Mouse (Mus musculus): ENCODE data around the gene Qsox1.

Qsox1 gene

DNA sequence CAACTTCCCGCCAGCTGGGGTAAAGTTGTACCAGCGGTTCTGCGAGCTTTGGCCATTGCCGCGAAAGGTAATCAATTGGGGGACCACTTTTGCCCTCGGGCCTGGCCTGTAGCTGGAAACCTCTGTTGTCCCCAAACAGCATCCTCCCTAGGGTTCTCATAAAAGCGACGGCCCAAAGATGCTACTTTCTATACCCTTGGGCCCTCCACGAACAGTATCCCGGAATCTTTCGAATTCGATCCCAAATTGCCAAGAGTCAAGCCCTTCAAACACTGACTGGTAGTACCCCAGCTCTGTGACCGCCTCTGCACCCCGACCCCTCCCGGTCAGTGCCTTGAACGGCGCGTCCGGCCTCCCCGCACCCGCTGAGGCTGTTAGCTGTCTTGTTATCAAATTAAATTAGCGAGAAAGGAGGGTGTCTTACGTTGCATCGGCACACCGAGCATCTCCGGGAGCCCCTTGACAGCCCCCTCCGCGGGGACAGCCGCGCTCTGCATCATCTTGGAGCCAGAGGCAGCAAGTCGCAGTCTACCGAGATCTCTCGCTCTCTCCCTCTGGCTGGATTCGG is 71.2 kb downstream of the Qsox1 start:
- H3K36me3 ChIP-seq (ENCODE audit: control insufficient read depth, insufficient read depth, low read length, poor library complexity, severe bottlenecking), result no peaks in the 10 kb centered on the region
- no peak for DNase-seq (ENCODE audit: low read depth, low spot score)
- H3K27me3 ChIP-seq (ENCODE audit: control insufficient read depth, insufficient read depth, low read length, poor library complexity, severe bottlenecking), result peaks cover 1% of the 10 kb centered on the region; the same call in 1 of the 2 replicates

DNA sequence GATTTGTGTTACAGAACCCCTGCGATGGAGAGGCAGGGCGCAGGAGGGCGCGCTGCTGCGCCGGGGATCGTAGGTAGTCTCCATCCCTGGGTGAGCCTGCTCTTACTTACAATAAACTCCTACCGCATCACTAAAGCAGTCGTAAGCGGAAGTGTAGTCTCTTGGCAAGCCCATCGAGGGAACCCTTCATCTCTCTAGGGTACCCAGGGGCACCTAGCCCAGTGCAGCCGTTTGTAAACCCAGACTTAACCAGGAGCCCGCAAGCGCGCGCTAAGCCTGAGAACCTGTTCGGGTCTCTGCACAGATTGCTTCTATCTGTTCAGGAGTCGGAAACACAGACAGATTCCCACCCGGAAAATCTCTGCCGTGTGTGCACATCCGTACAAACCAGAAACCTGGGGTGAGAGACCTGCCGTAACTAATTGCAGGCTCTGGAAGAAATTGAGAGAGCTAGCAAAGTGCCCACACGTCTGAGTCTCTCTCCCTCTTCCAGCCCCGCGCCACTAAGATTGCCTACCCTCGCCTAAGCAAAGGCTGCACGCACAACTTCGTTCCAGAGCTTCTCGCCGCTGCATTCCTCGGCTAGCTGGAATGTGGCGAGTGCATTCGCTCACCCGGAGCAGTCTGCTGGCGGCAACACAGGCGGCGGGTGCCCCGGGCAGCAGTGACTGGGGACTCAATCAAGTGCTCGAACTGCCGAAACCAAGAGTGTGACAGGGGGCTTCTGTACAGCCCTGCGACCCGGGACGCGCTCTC is 71.9 kb downstream of the Qsox1 start:
- Histone ChIP-seq H3K36me3 (ENCODE audit: control insufficient read depth, insufficient read depth, low read length, poor library complexity, severe bottlenecking) (no peaks in the 10 kb centered on the region), H3K27me3 (ENCODE audit: control insufficient read depth, insufficient read depth, low read length, poor library complexity, severe bottlenecking) (peaks cover 1% of the 10 kb centered on the region; the same call in 1 of the 2 replicates)
- peak; percentile 31 for DNase-seq (ENCODE audit: low read depth, low spot score)

DNA sequence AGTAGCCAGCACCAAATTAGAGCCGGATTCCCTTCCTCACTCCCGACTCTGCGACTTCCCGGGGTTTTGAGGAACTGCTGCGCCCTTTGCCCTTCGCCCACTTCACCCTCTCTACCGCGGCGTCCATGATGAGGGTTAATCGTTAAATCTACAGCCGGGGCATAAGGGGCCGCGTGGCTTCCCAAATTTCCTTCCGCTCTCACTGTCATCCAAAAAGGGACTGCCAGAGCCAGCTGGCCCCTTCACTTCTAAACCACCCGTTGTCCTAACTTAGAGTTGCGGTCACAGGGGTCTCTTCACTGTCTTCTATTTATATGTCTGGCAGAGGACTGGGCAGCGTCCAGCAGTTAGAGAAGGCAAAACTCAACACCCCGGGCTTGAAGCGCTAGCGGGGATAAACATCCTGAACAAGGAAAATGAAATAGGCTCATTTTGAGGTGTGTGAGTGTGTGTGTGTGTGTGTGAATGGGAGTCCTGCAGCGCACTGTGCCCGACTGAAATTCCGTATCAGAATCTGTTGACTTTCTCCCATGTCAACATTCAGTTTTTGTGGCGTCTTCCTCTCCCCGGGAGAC is 74.8 kb downstream of the Qsox1 start:
- Histone ChIP-seq H3K36me3 (ENCODE audit: control insufficient read depth, insufficient read depth, low read length, poor library complexity, severe bottlenecking) (no peaks in the 10 kb centered on the region), H3K27me3 (ENCODE audit: control insufficient read depth, insufficient read depth, low read length, poor library complexity, severe bottlenecking) (peaks cover 1% of the 10 kb centered on the region; the same call in 1 of the 2 replicates)
- no peak for DNase-seq (ENCODE audit: low read depth, low spot score)

DNA sequence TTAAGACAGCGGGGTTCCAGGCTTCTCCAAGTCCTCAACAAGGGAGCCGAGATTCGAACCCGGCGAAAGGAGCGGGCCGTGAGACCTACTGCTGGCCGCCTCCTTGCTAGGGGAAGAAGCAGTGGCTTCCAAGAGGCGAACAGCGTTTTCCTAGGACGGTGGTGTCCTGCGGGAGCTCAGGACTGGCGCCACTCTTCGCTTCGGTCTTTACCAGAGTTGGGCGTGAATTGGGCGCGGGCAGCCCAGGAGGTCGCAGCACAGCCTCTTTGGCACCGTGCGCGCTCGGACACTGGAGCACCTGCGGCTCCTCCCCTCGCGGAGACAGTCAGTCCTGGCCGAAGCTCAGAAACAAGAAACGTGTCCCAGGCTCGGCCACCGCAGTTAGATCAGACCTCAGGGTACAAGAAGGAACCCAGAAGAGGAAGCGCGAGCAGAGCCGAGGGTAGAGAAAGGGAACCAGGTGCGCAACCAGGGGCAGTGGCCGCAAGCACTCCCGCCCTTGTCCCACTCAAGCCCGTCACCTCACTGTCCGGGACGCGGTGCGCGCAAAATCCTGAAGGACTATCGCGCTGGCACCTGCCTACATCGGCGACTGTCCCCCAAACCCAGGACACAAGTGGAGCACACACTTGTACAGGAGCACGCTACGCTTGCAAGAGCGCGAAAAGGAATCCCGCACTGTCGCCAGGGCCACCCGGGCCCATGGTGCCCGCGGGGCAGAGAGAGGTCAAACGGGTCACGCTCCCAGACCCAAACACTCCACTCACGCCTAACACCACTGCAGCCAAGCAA is 75.5 kb downstream of the Qsox1 start:
- Histone ChIP-seq H3K27me3 (ENCODE audit: control insufficient read depth, insufficient read depth, low read length, poor library complexity, severe bottlenecking) (no peaks in the 10 kb centered on the region; the same call in 1 of the 2 replicates), H3K36me3 (ENCODE audit: control insufficient read depth, insufficient read depth, low read length, poor library complexity, severe bottlenecking) (no peaks in the 10 kb centered on the region)
- peak; percentile 49 for DNase-seq (ENCODE audit: low read depth, low spot score)

DNA sequence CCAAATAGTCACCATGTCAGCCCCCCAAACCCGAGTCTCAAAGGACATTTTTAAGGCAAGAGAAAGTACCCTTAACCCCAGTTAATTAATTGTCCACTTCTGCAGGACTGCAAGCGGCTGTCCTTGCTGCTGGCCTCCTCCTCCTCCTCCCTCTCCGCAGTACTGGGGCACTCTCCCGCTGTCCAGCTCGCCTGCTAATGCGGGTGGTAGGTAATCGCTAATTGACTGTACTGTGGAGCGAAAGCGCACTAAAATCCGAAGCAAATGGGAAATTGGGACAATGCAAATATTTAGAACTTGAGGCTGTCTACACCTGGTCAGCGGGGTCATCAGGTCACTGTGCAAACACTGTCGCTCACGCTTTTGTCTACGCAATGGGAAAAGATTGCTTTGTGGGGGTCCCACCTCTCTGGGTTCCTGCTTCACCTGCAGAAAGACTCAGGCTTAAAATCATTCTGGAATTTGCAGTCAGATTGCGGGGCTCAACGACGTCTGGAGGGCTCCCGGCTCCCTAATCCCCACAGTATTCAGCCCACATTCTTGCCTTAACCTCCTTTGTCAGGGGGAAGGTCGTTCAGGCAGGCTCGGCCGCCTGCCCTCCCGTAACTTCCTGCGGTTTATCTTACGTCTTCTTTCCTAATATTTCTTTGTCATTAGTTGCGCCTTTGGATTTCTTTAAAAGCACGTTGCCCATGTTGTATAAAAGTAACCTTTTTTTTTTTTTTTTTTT is 76.4 kb downstream of the Qsox1 start:
- no peak for DNase-seq (ENCODE audit: low read depth, low spot score)
- H3K27me3 ChIP-seq (ENCODE audit: control insufficient read depth, insufficient read depth, low read length, poor library complexity, severe bottlenecking), result no peaks in the 10 kb centered on the region; the same call in 1 of the 2 replicates
- H3K36me3 ChIP-seq (ENCODE audit: control insufficient read depth, insufficient read depth, low read length, poor library complexity, severe bottlenecking), result no peaks in the 10 kb centered on the region

DNA sequence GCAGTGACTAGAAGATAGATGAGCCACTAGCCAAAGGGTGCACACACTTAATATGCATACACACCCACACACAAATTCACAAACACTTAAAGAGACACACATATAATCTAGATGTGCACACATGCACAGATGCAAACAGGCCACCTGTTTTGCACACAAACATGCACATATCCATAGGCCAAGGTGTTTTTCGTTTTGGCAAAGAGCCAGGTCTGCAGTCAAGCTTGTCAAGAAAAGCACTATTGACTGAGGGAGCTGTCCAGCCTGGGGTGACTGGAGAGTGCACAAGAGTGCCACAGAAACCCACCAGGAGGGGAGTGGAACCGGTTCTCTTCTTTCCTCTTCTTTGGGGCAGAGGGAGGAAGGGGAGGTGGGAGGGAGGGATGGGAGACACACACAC is 81.5 kb downstream of the Qsox1 start:
- no peak for DNase-seq (ENCODE audit: low read depth, low spot score)
- Histone ChIP-seq H3K27me3 (ENCODE audit: control insufficient read depth, insufficient read depth, low read length, poor library complexity, severe bottlenecking) (no peaks in the 10 kb centered on the region; the same call in 1 of the 2 replicates), H3K36me3 (ENCODE audit: control insufficient read depth, insufficient read depth, low read length, poor library complexity, severe bottlenecking) (no peaks in the 10 kb centered on the region)

DNA sequence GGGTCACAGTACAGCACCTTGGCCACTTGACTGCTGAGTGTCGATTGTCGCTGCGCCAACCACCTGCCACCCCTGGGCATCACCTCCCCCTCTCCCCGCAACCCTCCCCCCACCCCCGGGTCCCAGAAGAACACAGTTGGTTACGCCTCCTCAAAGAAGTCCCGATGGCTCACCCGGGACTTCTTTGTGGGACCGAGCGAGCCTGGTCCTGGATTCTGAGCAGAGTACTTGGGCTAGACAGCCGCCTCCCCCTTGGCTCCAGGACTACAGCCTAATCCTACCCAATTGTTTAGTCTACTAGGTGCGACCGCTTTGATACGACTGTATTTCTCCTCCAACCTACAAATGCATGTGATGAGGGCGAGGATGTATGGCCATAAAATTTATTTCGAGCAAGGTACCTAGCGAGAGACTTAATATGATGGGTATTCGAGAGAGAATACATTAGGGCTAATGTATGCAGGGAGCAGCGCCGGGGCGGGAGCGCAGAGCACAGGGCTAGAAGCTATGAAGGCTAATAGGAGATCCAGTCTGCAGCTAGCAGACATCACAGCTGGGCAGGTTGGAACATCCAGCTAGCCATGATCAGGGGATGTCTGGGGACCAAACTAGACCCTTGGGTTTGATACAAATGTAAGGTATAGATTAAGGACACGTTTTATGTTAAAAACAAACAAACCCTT is 83.4 kb downstream of the Qsox1 start:
- DNase-seq (ENCODE audit: low read depth, low spot score), result no peak
- Histone ChIP-seq H3K36me3 (ENCODE audit: control insufficient read depth, insufficient read depth, low read length, poor library complexity, severe bottlenecking) (no peaks in the 10 kb centered on the region), H3K27me3 (ENCODE audit: control insufficient read depth, insufficient read depth, low read length, poor library complexity, severe bottlenecking) (no peaks in the 10 kb centered on the region; the same call in 1 of the 2 replicates)

DNA sequence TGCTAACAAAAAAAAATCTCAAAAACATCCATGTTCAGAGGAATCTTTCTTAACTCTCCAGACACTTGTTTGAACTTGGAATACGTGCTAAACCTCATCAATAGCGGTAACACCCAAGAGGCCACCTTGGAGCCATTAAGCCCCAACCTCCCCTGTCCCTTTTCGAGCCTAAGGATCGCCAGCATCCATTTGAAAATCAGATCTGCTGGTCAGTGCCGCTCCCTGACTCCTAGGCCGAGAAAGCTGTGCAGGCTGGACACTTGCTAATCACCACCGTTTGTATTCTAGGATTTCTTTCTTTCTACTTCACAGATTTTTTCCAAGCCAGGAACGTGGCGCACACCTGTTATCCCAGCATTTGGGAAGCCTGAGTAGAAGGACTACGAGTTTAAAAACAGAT is 84.9 kb downstream of the Qsox1 start:
- Histone ChIP-seq H3K27me3 (ENCODE audit: control insufficient read depth, insufficient read depth, low read length, poor library complexity, severe bottlenecking) (no peaks in the 10 kb centered on the region), H3K36me3 (ENCODE audit: control insufficient read depth, insufficient read depth, low read length, poor library complexity, severe bottlenecking) (no peaks in the 10 kb centered on the region)
- no peak for DNase-seq (ENCODE audit: low read depth, low spot score)

Data from splenic B cell, adult 2 months (primary cell).